Mouse (Mus musculus) CH12.LX (cell line): Measurements from ENCODE around the gene Nfatc2ip.

Experiments
- CHD2 ChIP-seq: IDR thresholded peaks from 2 replicates; pipeline ENCODE4 v1.6.1; 2011; ENCODE audit warnings: low read length, improper control_type of control experiment
- CTCF ChIP-seq, 2 experiments: IDR thresholded peaks in 1 of 2; conservative IDR thresholded peaks in 1 of 2; 2 replicates each; pipeline ENCODE4 v1.5.1; 2011 to 2012; ENCODE audit warnings: low read depth in 2 of 2, low read length in 2 of 2, improper control_type of control experiment in 1 of 2, inconsistent platforms in 1 of 2, mild to moderate bottlenecking in 1 of 2, moderate library complexity in 1 of 2
- EP300 ChIP-seq: IDR thresholded peaks from 2 replicates; pipeline ENCODE4 v1.6.1; 2011; ENCODE audit warnings: low read length, improper control_type of control experiment
- GABPA ChIP-seq: IDR thresholded peaks from 2 replicates; pipeline ENCODE4 v1.6.1; 2012; ENCODE audit warnings: low read depth, low read length, improper control_type of control experiment, inconsistent platforms; ENCODE audit not compliant: insufficient replicate concordance
- JUND ChIP-seq: conservative IDR thresholded peaks from 2 replicates; pipeline ENCODE4 v1.6.1; 2011; ENCODE audit warnings: low read depth, low read length, improper control_type of control experiment
- MEF2A ChIP-seq: IDR thresholded peaks from 2 replicates; pipeline ENCODE4 v1.6.1; 2014; ENCODE audit warnings: low read depth, mild to moderate bottlenecking, inconsistent platforms, low read length, improper control_type of control experiment, borderline replicate concordance
- MXI1 ChIP-seq: IDR thresholded peaks from 2 replicates; pipeline ENCODE4 v1.6.1; 2011; ENCODE audit warnings: mild to moderate bottlenecking, low read depth, low read length, improper control_type of control experiment
- NELFE ChIP-seq: IDR thresholded peaks from 2 replicates; pipeline ENCODE4 v1.6.1; 2011; ENCODE audit warnings: low read depth, low read length, improper control_type of control experiment
- POLR2A ChIP-seq: IDR thresholded peaks from 2 replicates; pipeline ENCODE4 v1.6.1; 2011; ENCODE audit warnings: low read depth, mild to moderate bottlenecking, improper control_type of control experiment, low read length
- RCOR1 ChIP-seq: conservative IDR thresholded peaks from 2 replicates; pipeline ENCODE4 v1.6.1; 2012; ENCODE audit warnings: low read depth, mild to moderate bottlenecking, inconsistent platforms, low read length, improper control_type of control experiment
- UBTF ChIP-seq: IDR thresholded peaks from 2 replicates; pipeline ENCODE4 v1.6.1; 2012; ENCODE audit warnings: low read depth, mild to moderate bottlenecking, inconsistent platforms, low read length, improper control_type of control experiment, moderate library complexity

DNA sequence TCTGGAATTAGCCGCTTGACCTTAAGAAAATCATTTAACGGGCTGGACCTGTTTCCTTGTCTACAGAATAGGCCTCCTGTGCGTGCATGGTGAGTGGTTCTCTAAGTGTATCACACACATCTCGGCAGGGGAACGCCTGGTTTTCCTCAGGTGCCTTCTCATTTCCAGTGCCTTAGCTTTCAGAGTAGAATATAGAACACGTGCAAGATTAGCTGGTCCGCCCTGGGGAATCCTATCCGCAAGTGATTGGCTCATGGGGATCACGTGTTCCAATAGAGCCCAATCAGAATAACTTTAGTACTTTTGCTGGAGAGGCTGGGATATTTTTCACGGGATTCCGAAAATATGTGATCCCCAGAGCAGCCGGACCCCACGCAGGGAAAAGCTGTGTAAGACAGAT, 37.5 kb downstream of the Nfatc2ip start:
- TF ChIP-seq CTCF (conservative IDR thresholded peaks at IDR 0.05 in 1 of 2, IDR thresholded peaks at IDR 0.05 in 1 of 2; ENCODE audit: low read depth in 2 of 2, low read length in 2 of 2) (no peak), CHD2 (no peak), JUND (no peak), GABPA (no peak), MXI1 (no peak), RCOR1 (no peak), UBTF (no peak), EP300 (no peak), POLR2A (no peak), NELFE (no peak), MEF2A (no peak)
